Mouse (Mus musculus) left cerebral cortex, postnatal 25 days (tissue): ENCODE measurements around the gene Spata21. TPM values are rescaled to one million over a fixed set of nuclear protein-coding genes. Genes with fewer than 3 reads are reported as not detected.
"Not testable (repeated sequence)": the region's sequence is repeated elsewhere in the genome, so short reads cannot be mapped to it uniquely, and the experiment has no call there.

ENCODE experiments used
- DNase-seq, 2 experiments: peaks; one replicate each; pipeline ENCODE4 v3.0.0; 2022; ENCODE audit warnings: low spot score in 2 of 2, mixed read lengths in 1 of 2
- intact Hi-C: fragments of 180-260 bp; cut with DNase I; formaldehyde crosslinking; loops from one replicate; pipeline ENCODE4 v1.15.1; 2025
- total RNA-seq, 2 experiments: library from RNA; stranded (reverse); gene quantifications; 2 replicates each; pipeline ENCODE4 v1.2.3; 2021

Gene Spata21
- total RNA-seq, 2 experiments from 2014 or later = 0.55 to 0.83 TPM

DNA sequence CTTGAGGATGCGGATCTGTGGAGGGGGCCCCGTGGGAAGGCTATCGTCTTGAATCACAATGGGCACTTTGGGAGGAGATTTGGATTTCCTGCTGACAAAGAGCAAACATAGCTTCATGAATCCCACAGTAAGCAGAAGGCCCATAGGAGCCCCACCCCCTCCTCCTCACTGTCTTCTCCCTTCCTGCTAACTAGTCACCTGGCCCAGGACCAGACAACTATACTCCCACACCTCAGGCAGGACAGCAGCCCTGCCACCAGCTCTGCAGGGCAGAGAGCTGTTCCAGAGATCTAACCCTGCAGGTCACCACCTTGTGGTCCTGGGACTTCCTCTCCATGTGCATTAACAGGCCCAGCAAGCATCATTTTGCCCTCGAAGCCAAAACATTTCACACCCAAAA is 30.6 kb downstream of the Spata21 start:
- DNase-seq = no peak
- intact Hi-C loops = no loop called here

DNA sequence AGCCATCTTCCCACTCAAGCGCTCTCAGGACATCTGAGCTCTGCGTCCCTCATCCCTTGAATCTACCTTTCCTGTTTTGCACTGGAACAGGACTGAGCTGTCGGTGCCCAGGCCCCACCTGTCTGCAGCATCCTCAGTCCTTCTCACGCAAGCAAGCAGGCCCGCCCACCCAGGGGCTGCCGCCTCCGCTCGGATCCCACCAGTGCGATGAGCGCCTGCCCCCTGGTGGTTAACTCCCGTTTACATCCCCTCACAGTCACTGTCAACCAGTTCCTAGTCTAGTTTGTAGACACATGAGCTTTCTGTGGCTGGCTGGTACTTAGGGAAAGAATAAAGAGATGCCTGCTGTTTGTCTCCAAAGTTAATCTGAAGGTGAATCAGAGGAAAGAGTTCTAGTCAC is 32.6 kb downstream of the Spata21 start:
- DNase-seq = peak; percentile 61 to 72
- intact Hi-C loops = loop anchor here (2.0 kb wide), 1 partner anchor 42 kb away; the partner anchor contains the start of gene Necap2

DNA sequence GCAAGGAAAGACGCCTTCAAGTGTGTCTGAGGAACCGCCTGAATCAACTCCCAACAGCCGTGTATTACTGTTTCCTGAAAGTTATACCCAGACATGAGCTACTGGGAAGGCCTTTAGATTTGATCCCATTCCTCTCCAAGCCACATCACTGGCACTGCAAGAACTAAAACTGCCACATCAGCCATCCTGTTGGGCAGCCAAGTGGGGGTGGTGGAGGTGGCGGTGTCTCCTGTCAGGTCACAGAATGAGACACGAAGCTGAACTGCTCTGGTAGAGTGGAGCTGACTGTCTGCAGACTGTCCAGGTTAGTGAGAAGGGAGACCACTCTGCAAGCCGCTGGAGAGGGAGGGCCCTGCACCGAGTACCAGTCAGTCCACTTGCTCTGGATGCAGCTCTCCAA is 34.5 kb downstream of the Spata21 start:
- DNase-seq = no peak
- intact Hi-C loops = no loop called here

- DNase-seq = no peak
- intact Hi-C loops = no loop called here
Observed at GRCm38 (mm10) chr4:141123065-141123464, 34.9 kb downstream of the Spata21 start.

DNA sequence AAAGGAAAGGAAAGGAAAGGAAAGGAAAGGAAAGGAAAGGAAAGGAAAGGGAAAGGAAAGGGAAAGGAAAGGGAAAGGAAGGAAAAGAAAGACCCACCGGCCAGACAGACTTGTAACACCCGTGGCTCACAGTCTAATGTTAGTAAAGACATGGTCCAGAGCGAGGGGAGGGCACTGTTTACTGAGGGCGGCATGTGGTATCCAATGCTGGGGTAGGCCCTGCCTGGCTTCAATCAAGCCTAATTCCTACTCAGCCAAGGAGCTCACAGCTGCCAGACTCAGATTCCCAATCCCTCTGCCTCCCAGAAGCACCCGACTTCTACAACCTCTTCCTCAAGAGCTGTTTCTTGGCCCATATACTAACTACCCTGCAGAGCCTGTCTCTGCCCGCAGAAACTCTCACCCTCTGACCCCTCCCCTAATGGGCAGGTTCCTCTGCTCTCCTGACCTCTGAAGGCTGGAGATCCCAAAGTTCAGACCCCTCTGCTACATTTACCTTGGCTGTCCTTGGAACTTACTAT is 41.1 kb downstream of the Spata21 start:
- intact Hi-C loops = no loop called here
- DNase-seq = no peak

DNA sequence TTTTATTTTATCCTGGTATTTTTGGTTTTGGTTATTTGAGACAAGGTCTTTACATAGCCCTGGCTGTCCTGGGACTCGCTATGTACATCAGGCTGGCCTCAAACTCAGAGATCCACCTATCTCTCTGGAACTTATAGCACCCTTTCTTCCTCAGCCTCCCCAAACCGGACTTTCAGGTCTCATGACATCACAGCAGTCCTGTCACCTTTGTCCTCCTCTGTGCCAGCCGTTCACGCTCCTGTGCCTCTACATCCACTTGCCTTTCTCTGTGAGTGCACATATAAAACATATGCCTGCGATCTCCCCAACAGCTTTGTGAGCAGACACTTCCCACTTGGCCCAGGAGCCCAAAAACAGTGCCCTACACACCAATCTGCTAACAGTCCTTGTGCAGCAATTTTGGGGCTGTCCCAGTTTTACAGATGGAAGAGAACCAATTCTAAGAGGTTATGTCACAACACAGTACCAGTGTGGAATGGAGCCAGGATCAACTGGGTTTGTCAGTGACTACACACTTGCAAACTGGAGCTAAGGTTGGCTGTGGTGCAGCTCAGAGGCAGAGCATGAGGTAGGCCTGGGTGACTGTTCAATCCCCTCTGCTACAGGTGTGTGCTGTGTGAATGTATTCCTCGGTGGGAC is 42.7 kb downstream of the Spata21 start:
- intact Hi-C loops = no loop called here
- DNase-seq = peak in 1 of 2 experiments; percentile 62

- intact Hi-C loops = no loop called here
Observed at GRCm38 (mm10) chr4:141131531-141132061, 43.5 kb downstream of the Spata21 start.

GRCm38 (mm10) chr4:141132191-141132590 is 44.1 kb downstream of the Spata21 start:
- intact Hi-C loops = no loop called here
- DNase-seq = no peak

More at GRCm38 (mm10) chr4:141131531-141132061, 43.5 kb downstream of the Spata21 start:
- DNase-seq = no peak

GRCm38 (mm10) chr4:141133227-141133626 is 45.1 kb downstream of the Spata21 start:
- intact Hi-C loops = no loop called here
- no peak for DNase-seq

DNA sequence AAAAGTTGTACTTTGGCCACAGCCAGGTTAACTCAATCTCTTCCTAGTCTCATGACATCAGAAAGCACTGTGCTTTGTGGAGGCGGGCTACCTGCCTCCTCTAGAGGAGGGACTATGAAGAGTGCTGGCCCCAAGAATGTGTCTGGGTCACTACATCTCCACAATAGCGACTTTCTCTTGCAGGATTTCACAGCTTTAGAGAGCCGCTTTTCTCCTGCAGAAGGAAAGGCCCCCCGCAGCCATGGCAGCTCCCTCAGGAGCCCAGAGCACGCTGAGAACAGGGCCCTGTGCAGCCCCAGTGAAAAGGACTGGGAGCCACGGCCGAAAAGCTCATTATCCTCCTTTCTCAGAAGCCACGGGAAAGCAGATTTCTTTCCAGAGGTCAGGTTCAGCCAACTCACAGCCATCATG is 45.9 kb downstream of the Spata21 start:
- intact Hi-C loops = no loop called here
- peak in 1 of 2 experiments; percentile 51 for DNase-seq

GRCm38 (mm10) chr4:141134751-141135530 is 46.8 kb downstream of the Spata21 start:
- intact Hi-C loops = no loop called here

DNA sequence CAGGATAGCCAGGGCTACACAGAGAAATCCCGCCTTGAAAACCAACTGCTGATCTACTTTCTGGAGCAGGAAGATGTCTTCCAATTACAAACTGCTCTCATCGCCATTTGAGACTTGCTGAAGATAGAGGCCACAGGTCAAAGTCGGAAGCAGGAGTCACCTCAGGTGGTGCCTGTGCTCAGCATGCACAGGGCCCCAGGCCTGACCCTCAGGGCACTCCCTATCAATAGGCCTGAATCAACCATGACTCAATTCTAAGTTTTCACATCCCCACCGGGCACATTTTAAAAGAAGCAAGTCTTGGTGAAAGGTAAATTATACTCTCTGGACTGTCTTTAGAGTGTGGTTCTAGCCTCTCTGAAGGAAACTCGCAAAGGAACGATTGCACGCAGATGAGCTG is 48.0 kb downstream of the Spata21 start:
- intact Hi-C loops = no loop called here

More at GRCm38 (mm10) chr4:141134751-141135530, 46.8 kb downstream of the Spata21 start:
- no peak for DNase-seq

GRCm38 (mm10) chr4:141137740-141138139 is 49.6 kb downstream of the Spata21 start:
- intact Hi-C loops, DNase-seq: not testable (repeated sequence)

More for the DNA sequence above, 48.0 kb downstream of the Spata21 start:
- no peak for DNase-seq

- intact Hi-C loops = no loop called here
- DNase-seq = no peak
Observed at GRCm38 (mm10) chr4:141138425-141139115, 50.4 kb downstream of the Spata21 start.

DNA sequence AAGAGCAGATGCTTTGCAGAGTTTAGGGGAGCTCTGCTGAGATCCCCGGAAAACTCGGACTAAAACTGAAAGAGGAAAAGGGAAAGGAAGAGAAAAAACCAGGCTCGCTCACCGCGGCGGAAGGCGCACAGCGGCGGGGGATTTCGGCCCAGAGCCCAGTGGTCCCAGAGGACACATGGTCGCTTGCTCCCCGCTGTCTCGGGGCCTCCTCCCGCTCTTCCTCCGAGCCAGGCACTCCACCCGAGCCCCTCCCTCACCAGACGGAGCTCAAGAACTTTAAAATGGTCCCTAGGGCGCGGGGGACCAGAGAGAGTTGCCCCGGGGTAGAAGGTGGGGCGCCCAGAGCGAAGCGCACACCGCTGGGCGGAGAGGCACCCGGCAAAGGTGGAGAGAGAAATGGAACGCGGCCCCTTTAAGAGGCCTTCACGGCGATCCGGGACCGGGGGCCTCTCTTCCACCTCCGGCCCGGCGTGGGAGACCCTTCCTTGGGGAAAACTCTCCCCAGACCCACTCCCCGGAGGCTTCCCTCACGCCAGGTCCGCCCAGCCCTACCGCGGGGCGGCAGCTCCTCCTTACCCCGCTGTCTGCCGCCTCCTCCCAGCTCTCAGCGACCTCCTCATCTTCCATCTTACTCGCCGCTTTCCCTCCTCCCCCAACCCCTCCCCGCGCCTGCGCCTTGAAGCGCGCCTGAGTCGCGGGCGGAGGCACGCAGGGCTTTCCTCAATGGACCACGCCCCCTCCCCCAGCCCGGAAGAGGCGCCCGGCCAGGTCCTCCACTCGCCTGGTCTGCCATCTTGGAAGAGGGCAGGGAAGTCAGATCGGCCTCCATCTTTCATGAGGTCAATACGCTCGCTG is 51.2 kb downstream of the Spata21 start, which contains the start of gene Szrd1:
Szrd1 (minus strand) TSS at position 660 of the 855 bp plus-strand sequence.
- peak; percentile 98 to 99 for DNase-seq
- intact Hi-C loops = no loop called here

DNA sequence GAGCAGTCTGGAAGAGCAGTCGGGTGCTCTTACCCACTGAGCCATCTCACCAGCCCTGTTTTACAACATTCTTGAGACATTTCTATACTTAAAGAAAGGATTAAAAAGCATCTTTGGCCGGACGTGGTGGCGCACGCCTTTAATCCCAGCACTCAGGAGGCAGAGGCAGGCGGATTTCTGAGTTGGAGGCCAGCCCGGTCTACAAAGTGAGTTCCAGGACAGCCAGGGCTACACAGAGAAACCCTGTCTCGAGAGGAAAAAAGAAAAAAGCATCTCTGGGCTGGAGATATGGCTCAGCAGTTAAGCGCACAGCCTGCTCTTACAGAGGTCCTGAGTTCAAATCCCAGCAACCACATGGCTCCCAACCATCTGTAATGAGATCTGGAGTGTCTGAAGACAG is 52.2 kb downstream of the Spata21 start:
- DNase-seq = not testable (repeated sequence)
- intact Hi-C loops = loop anchor here (5.0 to 10.0 kb wide), 2 partner anchors 37 to 64 kb away; no protein-coding TSS in a partner anchor

GRCm38 (mm10) chr4:141140967-141141366 is 52.8 kb downstream of the Spata21 start:
- no peak for DNase-seq
- intact Hi-C loops = loop anchor here (5.0 to 10.0 kb wide), 2 partner anchors 36 to 64 kb away; no protein-coding TSS in a partner anchor

- intact Hi-C loops = loop anchor here (1.0 to 10.0 kb wide), 3 partner anchors 35 to 221 kb away; no protein-coding TSS in a partner anchor
- DNase-seq = peak; percentile 78 to 87
Observed at GRCm38 (mm10) chr4:141142285-141142811, 54.2 kb downstream of the Spata21 start.
